16 mouse cellular contexts compared by ENCODE assay signal in genomic region chr10:43081316-43081715, GRCm38 (mm10).
DNase-seq lines count a peak whose midpoint lies in the region; ATAC-seq and TF ChIP-seq lines count a peak whose summit lies in the region.
"Had no signal": no experiment of that assay in that cellular context is flagged by ENCODE, and none has a peak within 500 bp of the region (broad histone marks: within the 10 kb centered on the region; RNA-seq: fewer than 3 reads in every experiment).

No protein-coding gene starts in this region.

- WGBS in hindbrain, postnatal 0 days = 50% methylated on average over 3 of the region's 3 CpGs
- WGBS in hindbrain, embryonic 11.5 days = 87% methylated on average over 3 of the region's 3 CpGs
- 52% methylated on average over 3 of the region's 3 CpGs for WGBS in midbrain, postnatal 0 days

- peak; percentile 37; the same call in 1 of the 2 replicates for ATAC-seq in hindbrain, postnatal 0 days
- no peak for ATAC-seq in hindbrain, embryonic 11.5 days (ENCODE audit: low FRiP score)
- ATAC-seq in midbrain, postnatal 0 days (ENCODE audit: low FRiP score) = no peak

- no peak overlapping the region for H3K27ac ChIP-seq in hindbrain, postnatal 0 days
- H3K27ac ChIP-seq in hindbrain, embryonic 11.5 days (ENCODE audit: low read depth, low read length) = no peak overlapping the region
- H3K27ac ChIP-seq in midbrain, postnatal 0 days (ENCODE audit: low read depth, low read length) = no peak overlapping the region
- H3K27ac ChIP-seq: hindbrain, embryonic 15.5 days; limb, embryonic 10.5 days; liver, embryonic 14.5 days; macrophage; neural tube, embryonic 15.5 days had no signal

- H3K27me3 ChIP-seq in hindbrain, postnatal 0 days (ENCODE audit: insufficient read depth, low read length) = no peaks in the 10 kb centered on the region
- H3K27me3 ChIP-seq in hindbrain, embryonic 11.5 days (ENCODE audit: control insufficient read depth, insufficient read depth, low read length) = no peaks in the 10 kb centered on the region
- H3K27me3 ChIP-seq in midbrain, postnatal 0 days (ENCODE audit: insufficient read depth, low read length) = no peaks in the 10 kb centered on the region
- H3K27me3 ChIP-seq: hindbrain, embryonic 15.5 days; neural tube, embryonic 15.5 days had no signal

- H3K4me2 ChIP-seq in hindbrain, postnatal 0 days (ENCODE audit: low read depth, low read length) = no peak overlapping the region
- H3K4me2 ChIP-seq in hindbrain, embryonic 11.5 days (replicated peaks; ENCODE audit: low read depth, low read length) = no peak overlapping the region
- no peak overlapping the region for H3K4me2 ChIP-seq in midbrain, postnatal 0 days (ENCODE audit: low read depth, low read length, poor library complexity, severe bottlenecking)
- H3K4me2 ChIP-seq: heart, embryonic 11.5 days; hindbrain, embryonic 15.5 days; neural tube, embryonic 15.5 days had no signal

- TF ChIP-seq CTCF in hindbrain, postnatal 0 days (IDR thresholded peaks at IDR 0.05; ENCODE audit: low read depth) = no peak
- no peak for TF ChIP-seq CTCF in brain, embryonic 14.5 days (IDR thresholded peaks at IDR 0.05; ENCODE audit: borderline replicate concordance, extremely low read depth, insufficient read depth, insufficient read length)
- no peak for TF ChIP-seq CTCF in midbrain, postnatal 0 days (IDR thresholded peaks at IDR 0.05)

- H3K9me3 ChIP-seq in hindbrain, postnatal 0 days (ENCODE audit: low read length) = no peaks in the 10 kb centered on the region
- no peaks in the 10 kb centered on the region for H3K9me3 ChIP-seq in hindbrain, embryonic 11.5 days (ENCODE audit: control insufficient read depth, low read length)
- no peaks in the 10 kb centered on the region for H3K9me3 ChIP-seq in midbrain, postnatal 0 days (ENCODE audit: low read length)
- H3K9me3 ChIP-seq: hindbrain, embryonic 15.5 days; limb, embryonic 10.5 days; neural tube, embryonic 15.5 days had no signal

- DNase-seq in cerebellum, postnatal 14 days = peak; percentile 38
- DNase-seq in cerebellum, adult 11 months = no peak
- peak; percentile 44 for DNase-seq in hindbrain, postnatal 0 days (ENCODE audit: low spot score)
- DNase-seq in hindbrain, embryonic 11.5 days (ENCODE audit: low spot score) = no peak
- peak; percentile 46 for DNase-seq in NIH3T3 (ENCODE audit: low read depth)
- peak; percentile 70 for DNase-seq in brain, embryonic 14.5 days (ENCODE audit: low read depth)
- no peak for DNase-seq in midbrain, postnatal 0 days (ENCODE audit: low spot score)
- DNase-seq: kidney, adult 8-10 months; layer of hippocampus, adult 9-11 months; thymus, postnatal 25 days had no signal

- no peaks in the 10 kb centered on the region for H3K36me3 ChIP-seq in hindbrain, postnatal 0 days (ENCODE audit: insufficient read depth, low read length)
- H3K36me3 ChIP-seq in hindbrain, embryonic 11.5 days (ENCODE audit: control insufficient read depth, insufficient read depth, low read length) = no peaks in the 10 kb centered on the region
- H3K36me3 ChIP-seq in midbrain, postnatal 0 days (ENCODE audit: insufficient read depth, low read length) = 0 out of 2 replicates have a peak, but pooled peaks cover 3% of the 10 kb centered on the region
- H3K36me3 ChIP-seq: hindbrain, embryonic 15.5 days; limb, embryonic 10.5 days; neural tube, embryonic 15.5 days had no signal

- 0 out of 2 replicates have a peak, but pooled peaks cover 3% of the 10 kb centered on the region for H3K4me1 ChIP-seq in hindbrain, postnatal 0 days (ENCODE audit: insufficient read depth, low read length)
- peaks cover 3% of the 10 kb centered on the region; the same call in 1 of the 2 replicates for H3K4me1 ChIP-seq in hindbrain, embryonic 11.5 days (replicated peaks; ENCODE audit: control insufficient read depth, insufficient read depth, low read length)
- peaks cover 4% of the 10 kb centered on the region; the same call in 1 of the 2 replicates for H3K4me1 ChIP-seq in midbrain, postnatal 0 days (ENCODE audit: insufficient read depth, low read length)

- H3K9ac ChIP-seq in hindbrain, postnatal 0 days (replicated peaks; ENCODE audit: low read length) = no peak overlapping the region
- H3K9ac ChIP-seq in hindbrain, embryonic 11.5 days (ENCODE audit: low read depth, low read length) = no peak overlapping the region
- no peak overlapping the region for H3K9ac ChIP-seq in midbrain, postnatal 0 days (replicated peaks; ENCODE audit: low read length, poor library complexity, severe bottlenecking)
- H3K9ac ChIP-seq: hindbrain, embryonic 15.5 days; liver, embryonic 14.5 days; neural tube, embryonic 15.5 days had no signal

- TF ChIP-seq POLR2A in brain, embryonic 14.5 days (IDR thresholded peaks at IDR 0.05; ENCODE audit: borderline replicate concordance, extremely low read depth, insufficient read depth, insufficient read length, poor library complexity, severe bottlenecking) = no peak

- no peak overlapping the region for H3K4me3 ChIP-seq in hindbrain, postnatal 0 days (ENCODE audit: low read length)
- H3K4me3 ChIP-seq in hindbrain, embryonic 11.5 days (ENCODE audit: low read depth, low read length) = no peak overlapping the region
- H3K4me3 ChIP-seq in midbrain, postnatal 0 days (ENCODE audit: low read depth, low read length) = no peak overlapping the region
- H3K4me3 ChIP-seq: hindbrain, embryonic 15.5 days; limb, embryonic 10.5 days; neural tube, embryonic 15.5 days had no signal

Comparison
In these comparisons a context has a peak if more than half of its experiments do, and no peak if none do; other contexts are left out.
1. DNase-seq: peak in cerebellum, postnatal 14 days (2 of 2), hindbrain, postnatal 0 days (single experiment), NIH3T3 (single experiment) and brain, embryonic 14.5 days (single experiment); none in cerebellum, adult 11 months (single experiment), hindbrain, embryonic 11.5 days (single experiment) and midbrain, postnatal 0 days (single experiment).